8 mouse cellular contexts compared by ENCODE assay signal in the genomic region with DNA sequence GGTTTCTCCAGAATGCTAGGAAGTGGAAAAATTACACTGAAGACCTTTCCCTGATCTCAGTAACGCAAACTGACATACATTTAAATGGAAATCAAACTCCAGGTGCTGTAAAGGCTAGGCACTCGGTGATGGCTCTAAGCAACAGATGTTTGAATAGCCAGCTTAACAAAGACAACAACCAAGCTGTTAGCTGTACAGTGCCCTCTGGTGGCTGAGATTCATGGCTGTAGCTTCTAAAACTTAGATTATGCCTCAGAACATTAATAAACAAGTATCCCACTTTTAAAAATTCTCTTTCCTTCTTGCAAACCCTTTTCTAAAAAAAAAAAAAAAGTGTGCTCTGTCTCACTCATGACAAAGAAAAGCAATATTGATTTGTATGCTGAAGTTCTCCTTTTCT.
A peak's percentile ranks its signal among the peaks of the same experiment; 100 is the strongest.
DNase-seq lines count a peak whose midpoint lies in the region.

No protein-coding gene starts in this region.

- peak; percentile 3 for DNase-seq in cerebellum, adult 8-10 months
- DNase-seq in cerebellum, adult 11 months: no peak
- DNase-seq in 3134 (ENCODE audit: extremely low read depth, insufficient read length, low spot score): peak; percentile 23
- DNase-seq in adrenal gland, postnatal 4 days (ENCODE audit: low spot score in 2 of 2): peak; percentile 3 to 18
- peak; percentile 19 to 30 for DNase-seq in frontal cortex, postnatal 25 days (ENCODE audit: low spot score in 2 of 2)
- DNase-seq in kidney, postnatal 4 days: peak; percentile 80 to 82
- DNase-seq in mesoderm, embryonic 11.5 days (ENCODE audit: low read depth, low spot score): peak; percentile 77
- no peak for DNase-seq in spleen, postnatal 4 days (ENCODE audit: low spot score in 2 of 2)

Comparison
In these comparisons a context has a peak if more than half of its experiments do, and no peak if none do; other contexts are left out.
1. DNase-seq: peak in cerebellum, adult 8-10 months (single experiment), 3134 (single experiment), adrenal gland, postnatal 4 days (2 of 2), frontal cortex, postnatal 25 days (2 of 2), kidney, postnatal 4 days (2 of 2) and mesoderm, embryonic 11.5 days (single experiment); none in cerebellum, adult 11 months (single experiment) and spleen, postnatal 4 days (0 of 2).